Mouse (Mus musculus) heart, embryonic 16.5 days (tissue): ENCODE results near the gene Srr. TPM values are rescaled to one million over a fixed set of nuclear protein-coding genes. Genes with fewer than 3 reads are reported as not detected.

Source experiments
- ATAC-seq: fragments of 200-750 bp; cut with Nextera tagmentation; replicated peaks from 2 replicates; pipeline ENCODE4 v1.8.0; 2017; ENCODE audit warnings: moderate number of reproducible peaks; ENCODE audit not compliant: insufficient read depth, low FRiP score; ENCODE audit errors: extremely low read depth
- H3K27ac ChIP-seq: fragments of 300-500 bp; sonication (generic); 2 replicates; pipeline ENCODE4 v1.5.1; 2014; ENCODE audit warnings: mild to moderate bottlenecking, low read length, control low read depth, moderate library complexity
- H3K27me3 ChIP-seq: fragments of 300-500 bp; sonication (generic); 2 replicates; pipeline ENCODE4 v1.6.1; 2014; ENCODE audit warnings: low read length, mixed read lengths; ENCODE audit not compliant: control insufficient read depth, insufficient read depth
- H3K36me3 ChIP-seq: fragments of 300-500 bp; sonication (generic); 2 replicates; pipeline ENCODE4 v1.6.1; 2014; ENCODE audit not compliant: control insufficient read depth, insufficient read depth
- H3K4me1 ChIP-seq: fragments of 300-500 bp; sonication (generic); 2 replicates; pipeline ENCODE4 v1.6.1; 2014; ENCODE audit warnings: low read length, mixed read lengths; ENCODE audit not compliant: control insufficient read depth, insufficient read depth
- H3K4me2 ChIP-seq: fragments of 300-500 bp; sonication (generic); 2 replicates; pipeline ENCODE4 v1.6.1; 2014; ENCODE audit warnings: low read depth, mild to moderate bottlenecking, control low read depth, low read length
- H3K4me3 ChIP-seq: fragments of 300-500 bp; sonication (generic); 2 replicates; pipeline ENCODE4 v1.5.1; 2014; ENCODE audit warnings: mild to moderate bottlenecking, control low read depth, low read length
- H3K9ac ChIP-seq: fragments of 300-500 bp; sonication (generic); 2 replicates; pipeline ENCODE4 v1.6.1; 2014; ENCODE audit warnings: low read length, control low read depth
- H3K9me3 ChIP-seq: fragments of 300-500 bp; sonication (generic); replicated peaks from 2 replicates; pipeline ENCODE4 v1.6.1; 2016; ENCODE audit warnings: low read length; ENCODE audit not compliant: control insufficient read depth
- WGBS: fragments of 180-500 bp; shearing (Covaris S2); extraction: QIAGEN DNeasy Blood & Tissue Kit; methylation state at CpG from one replicate; pipeline ENCODE4 v1.1.7; 2014; 5-methylcytosine and 5-hydroxymethylcytosine counted together
- polyA plus RNA-seq: library from polyadenylated mRNA; unstranded; fragments of >200 nt; fragmentation: Nextera tagmentation; extraction: Ambion mirVana; gene quantifications from 2 replicates; pipeline ENCODE4 v1.2.1, GENCODE M21; 2015

Srr gene
- polyA plus RNA-seq, 1 experiment from 2014 or later, result 20.3 TPM

- H3K4me2 ChIP-seq, result no peak overlapping the region
- no peak overlapping the region for H3K9ac ChIP-seq
- H3K27me3 ChIP-seq, result no peaks in the 10 kb centered on the region
- H3K4me3 ChIP-seq, result no peak overlapping the region
- no peaks in the 10 kb centered on the region for H3K4me1 ChIP-seq
- H3K9me3 ChIP-seq, result no peaks in the 10 kb centered on the region
- WGBS, result 23% methylated on average over 12 of the region's 12 CpGs
- ATAC-seq, result no peak
- no peak overlapping the region for H3K27ac ChIP-seq
- peaks cover 2% of the 10 kb centered on the region; the same call in 1 of the 2 replicates for H3K36me3 ChIP-seq
These were observed 54.6 kb downstream of the Srr start for GRCm38 (mm10) chr11:74870991-74871622.

GRCm38 (mm10) chr11:74870544-74870943 is 55.2 kb downstream of the Srr start:
- Histone ChIP-seq H3K9me3 (no peaks in the 10 kb centered on the region), H3K27ac (no peak overlapping the region), H3K36me3 (peaks cover 2% of the 10 kb centered on the region; the same call in 1 of the 2 replicates), H3K4me2 (no peak overlapping the region), H3K4me1 (no peaks in the 10 kb centered on the region), H3K27me3 (no peaks in the 10 kb centered on the region), H3K4me3 (no peak overlapping the region), H3K9ac (no peak overlapping the region)
- WGBS, result 68% methylated on average over 4 of the region's 4 CpGs
- ATAC-seq, result no peak

- Histone ChIP-seq H3K27ac (no peak overlapping the region), H3K9ac (no peak overlapping the region), H3K27me3 (no peaks in the 10 kb centered on the region), H3K4me3 (no peak overlapping the region), H3K4me2 (no peak overlapping the region), H3K9me3 (no peaks in the 10 kb centered on the region), H3K4me1 (peaks cover 2% of the 10 kb centered on the region; the same call in 1 of the 2 replicates), H3K36me3 (peaks cover 2% of the 10 kb centered on the region; the same call in 1 of the 2 replicates)
- no peak for ATAC-seq
- 86% methylated on average over 6 of the region's 6 CpGs for WGBS
These were observed 56.1 kb downstream of the Srr start for GRCm38 (mm10) chr11:74869603-74870002.

- H3K4me2 ChIP-seq, result no peak overlapping the region
- no peak overlapping the region for H3K9ac ChIP-seq
- H3K27me3 ChIP-seq, result no peaks in the 10 kb centered on the region
- H3K4me3 ChIP-seq, result no peak overlapping the region
- no peaks in the 10 kb centered on the region for H3K9me3 ChIP-seq
- peaks cover 2% of the 10 kb centered on the region; the same call in 1 of the 2 replicates for H3K36me3 ChIP-seq
- peaks cover 16% of the 10 kb centered on the region for H3K4me1 ChIP-seq
- WGBS, result 85% methylated on average over 13 of the region's 13 CpGs
- no peak overlapping the region for H3K27ac ChIP-seq
- no peak for ATAC-seq
These were observed 57.5 kb downstream of the Srr start for GRCm38 (mm10) chr11:74868046-74868760.

GRCm38 (mm10) chr11:74867181-74867580 is 58.6 kb downstream of the Srr start:
- H3K9ac ChIP-seq, result no peak overlapping the region
- H3K4me1 ChIP-seq, result peaks cover 19% of the 10 kb centered on the region
- no peak for ATAC-seq
- H3K27ac ChIP-seq, result no peak overlapping the region
- H3K27me3 ChIP-seq, result no peaks in the 10 kb centered on the region
- H3K9me3 ChIP-seq, result no peaks in the 10 kb centered on the region
- 72% methylated on average over 2 of the region's 2 CpGs for WGBS
- no peak overlapping the region for H3K4me2 ChIP-seq
- H3K36me3 ChIP-seq, result peaks cover 2% of the 10 kb centered on the region; the same call in 1 of the 2 replicates
- no peak overlapping the region for H3K4me3 ChIP-seq

- Histone ChIP-seq H3K27me3 (no peaks in the 10 kb centered on the region), H3K4me1 (peaks cover 19% of the 10 kb centered on the region), H3K27ac (no peak overlapping the region), H3K36me3 (peaks cover 2% of the 10 kb centered on the region; the same call in 1 of the 2 replicates), H3K9me3 (no peaks in the 10 kb centered on the region), H3K4me3 (no peak overlapping the region), H3K4me2 (no peak overlapping the region), H3K9ac (no peak overlapping the region)
- whole genome bisulfite sequencing, result 67% methylated on average over 4 of the region's 4 CpGs
- peak; percentile 25; the same call in 1 of the 2 replicates for ATAC-seq
These were observed 59.1 kb downstream of the Srr start for GRCm38 (mm10) chr11:74866640-74867039.

GRCm38 (mm10) chr11:74865252-74865651 is 60.5 kb downstream of the Srr start:
- H3K27me3 ChIP-seq, result no peaks in the 10 kb centered on the region
- H3K9ac ChIP-seq, result no peak overlapping the region
- no peak overlapping the region for H3K4me2 ChIP-seq
- H3K27ac ChIP-seq, result no peak overlapping the region
- 82% methylated on average over 9 of the region's 9 CpGs for WGBS
- no peak for ATAC-seq
- H3K9me3 ChIP-seq, result no peaks in the 10 kb centered on the region
- no peak overlapping the region for H3K4me3 ChIP-seq
- peaks cover 19% of the 10 kb centered on the region for H3K4me1 ChIP-seq
- peaks cover 2% of the 10 kb centered on the region; the same call in 1 of the 2 replicates for H3K36me3 ChIP-seq

- peak overlapping the region; percentile 3; the same call in 1 of the 2 replicates for H3K27ac ChIP-seq
- H3K36me3 ChIP-seq, result peaks cover 2% of the 10 kb centered on the region; the same call in 1 of the 2 replicates
- 78% methylated on average over 9 of the region's 9 CpGs for WGBS
- H3K4me2 ChIP-seq, result no peak overlapping the region
- no peak overlapping the region for H3K9ac ChIP-seq
- H3K4me3 ChIP-seq, result no peak overlapping the region
- no peaks in the 10 kb centered on the region for H3K9me3 ChIP-seq
- H3K27me3 ChIP-seq, result no peaks in the 10 kb centered on the region
- H3K4me1 ChIP-seq, result peaks cover 19% of the 10 kb centered on the region
- no peak for ATAC-seq
These were observed 61.3 kb downstream of the Srr start for GRCm38 (mm10) chr11:74864421-74864820.

GRCm38 (mm10) chr11:74863471-74863870 is 62.3 kb downstream of the Srr start:
- H3K27ac ChIP-seq, result no peak overlapping the region
- H3K36me3 ChIP-seq, result peaks cover 4% of the 10 kb centered on the region; the same call in 1 of the 2 replicates
- H3K27me3 ChIP-seq, result no peaks in the 10 kb centered on the region
- H3K4me2 ChIP-seq, result no peak overlapping the region; the same call in 1 of the 2 replicates
- no peaks in the 10 kb centered on the region for H3K9me3 ChIP-seq
- ATAC-seq, result 0 out of 2 replicates have a peak, but pooled peaks have one; percentile 23
- WGBS, result 23% methylated on average over 11 of the region's 11 CpGs
- no peak overlapping the region for H3K9ac ChIP-seq
- no peak overlapping the region for H3K4me3 ChIP-seq
- peaks cover 19% of the 10 kb centered on the region for H3K4me1 ChIP-seq
